Mouse (Mus musculus) megakaryocyte-erythroid progenitor cell, adult 5 weeks (primary cell): ENCODE measurements around the gene Gpsm1. TPM values are rescaled to one million over a fixed set of nuclear protein-coding genes. Genes with fewer than 3 reads are reported as not detected.

Experiments used
- polyA plus RNA-seq: library from polyadenylated mRNA; stranded (reverse); fragments of >175 nt; gene quantifications from 2 replicates; pipeline ENCODE4 v1.2.3, GENCODE M21; 2012

Gene Gpsm1
- polyA plus RNA-seq = 54.7 and 77.0 TPM in 2 replicates

GRCm38 (mm10) chr2:26315072-26315924, at the start of gene Gpsm1:
TSS of gene Gpsm1 (plus strand) at chr2:26315515.

GRCm38 (mm10) chr2:26294457-26294856, 20.9 kb upstream of the Gpsm1 start, which contains the start of gene Ccdc187:
TSS of gene Ccdc187 (minus strand) at chr2:26294557.

GRCm38 (mm10) chr2:26351358-26352290, 36.3 kb downstream of the Gpsm1 start, which contains the start of gene Dnlz:
TSS of gene Dnlz (minus strand) at chr2:26352110.

GRCm38 (mm10) chr2:26360772-26361171, 45.5 kb downstream of the Gpsm1 start, which contains the start of gene Card9:
TSS of gene Card9 (minus strand) at chr2:26360918.

GRCm38 (mm10) chr2:26380131-26380771, 64.9 kb downstream of the Gpsm1 start, which contains the start of gene Snapc4:
TSS of gene Snapc4 (minus strand) at chr2:26380653.

GRCm38 (mm10) chr2:26389154-26389690, 73.9 kb downstream of the Gpsm1 start, which contains the start of the genes Entr1 and Pmpca:
TSS of gene Entr1 (minus strand) at chr2:26389316.
TSS of gene Pmpca (plus strand) at chr2:26389339.

Other genes starting within 250 kb of the Gpsm1 start
- gene Nacc2, start 192.3 kb upstream of the Gpsm1 start, polyA plus RNA-seq = 10.8 and 11.2 TPM in 2 replicates
- gene Lhx3, start 107.2 kb upstream of the Gpsm1 start, polyA plus RNA-seq = 0.06 TPM in 1 of 2 replicates, not detected in the other
- gene Qsox2, start 78.0 kb upstream of the Gpsm1 start, polyA plus RNA-seq = 5.6 TPM in 2 replicates
- gene Ccdc187, start 21.0 kb upstream of the Gpsm1 start, polyA plus RNA-seq = 0.02 TPM in 2 replicates
- 18.0 and 21.7 TPM in 2 replicates for gene Dnlz, start 36.6 kb downstream of the Gpsm1 start, polyA plus RNA-seq
- 222 and 257 TPM in 2 replicates for gene Card9, start 45.4 kb downstream of the Gpsm1 start, polyA plus RNA-seq
- 39.7 and 63.6 TPM in 2 replicates for gene Snapc4, start 65.1 kb downstream of the Gpsm1 start, polyA plus RNA-seq
- 75.4 and 97.5 TPM in 2 replicates for gene Entr1, start 73.8 kb downstream of the Gpsm1 start, polyA plus RNA-seq
- gene Pmpca, start 73.8 kb downstream of the Gpsm1 start, polyA plus RNA-seq = 385 and 421 TPM in 2 replicates
- 13.3 and 16.9 TPM in 2 replicates for gene Inpp5e, start 93.7 kb downstream of the Gpsm1 start, polyA plus RNA-seq
- gene Sec16a, start 129.7 kb downstream of the Gpsm1 start, polyA plus RNA-seq = 30.5 and 33.9 TPM in 2 replicates
- 44.7 and 51.9 TPM in 2 replicates for gene Notch1, start 201.1 kb downstream of the Gpsm1 start, polyA plus RNA-seq